Mouse (Mus musculus) adipocyte (in vitro differentiated cells): ENCODE results near the gene Slc45a1.

Experiments
- DNase-seq: peaks from one replicate; pipeline ENCODE4 v3.0.0-alpha.2; 2016; ENCODE audit warnings: low spot score

Gene Slc45a1

GRCm38 (mm10) chr4:150659926-150660610, 8.1 kb upstream of the Slc45a1 start:
- no peak for DNase-seq

DNA sequence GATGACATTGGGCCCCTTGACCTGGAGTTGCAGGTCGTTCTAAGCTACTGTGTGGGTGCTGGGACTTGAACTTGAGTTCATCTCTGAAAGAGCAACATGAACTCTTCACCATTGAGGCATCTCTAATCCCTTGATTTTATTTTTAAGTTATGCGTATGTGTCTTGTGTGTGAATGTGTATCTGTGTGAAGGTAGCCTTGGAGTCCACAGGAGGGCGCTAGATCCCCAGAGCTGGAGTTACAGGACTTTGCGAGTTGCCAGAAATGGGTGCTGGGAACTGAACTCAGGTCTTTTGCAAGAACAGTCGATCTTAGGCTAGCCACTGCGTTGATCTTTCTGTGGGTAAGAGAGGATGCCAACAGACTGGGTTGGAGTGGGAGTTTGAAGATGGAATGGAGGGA, 4.5 kb upstream of the Slc45a1 start:
- DNase-seq: peak; percentile 70

DNA sequence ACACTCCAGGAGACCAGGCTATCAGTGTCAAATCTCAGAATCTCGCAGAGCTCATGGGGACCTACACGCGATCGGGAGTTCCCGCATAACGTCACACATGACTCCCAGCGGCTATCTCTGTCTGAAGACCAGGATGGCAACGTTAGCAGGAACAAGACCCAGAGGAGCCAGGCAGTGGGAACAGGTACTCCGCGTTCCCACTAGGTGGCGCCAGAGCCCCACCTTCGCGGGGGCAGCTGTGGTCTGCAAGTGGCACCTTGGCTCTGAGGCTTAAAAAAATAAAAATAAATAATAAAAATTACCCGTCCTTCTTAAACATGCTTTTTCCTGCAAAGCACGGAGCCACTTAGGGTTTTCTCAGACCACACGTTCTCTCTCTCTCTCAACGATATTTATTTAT, 4.0 kb upstream of the Slc45a1 start:
- DNase-seq: peak; percentile 79

DNA sequence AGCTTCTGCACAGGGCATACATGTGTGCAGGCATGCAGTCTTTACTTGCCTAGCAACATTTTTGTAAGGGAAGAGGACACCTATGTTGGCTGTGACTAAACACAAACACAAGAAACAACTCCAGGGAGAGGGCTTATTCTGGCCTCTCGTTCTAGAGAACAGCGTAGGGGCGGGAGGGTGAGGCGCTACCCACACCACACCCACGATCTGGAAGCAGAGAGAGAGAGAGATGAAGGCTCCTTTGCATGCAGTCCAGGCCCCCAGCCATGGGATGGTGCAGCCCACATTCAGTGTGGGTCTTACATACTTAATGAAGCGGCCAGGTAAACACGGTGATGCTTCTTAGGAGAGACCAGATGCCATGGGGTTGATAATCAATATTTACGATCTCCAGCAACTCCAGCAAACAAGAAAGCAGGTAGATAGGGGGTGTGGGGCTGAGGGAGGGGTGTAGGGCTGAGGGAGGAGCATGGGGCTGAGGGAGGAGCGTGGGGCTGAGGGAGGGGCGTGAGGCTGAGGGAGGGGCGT, 1.2 kb upstream of the Slc45a1 start:
- DNase-seq: no peak

DNA sequence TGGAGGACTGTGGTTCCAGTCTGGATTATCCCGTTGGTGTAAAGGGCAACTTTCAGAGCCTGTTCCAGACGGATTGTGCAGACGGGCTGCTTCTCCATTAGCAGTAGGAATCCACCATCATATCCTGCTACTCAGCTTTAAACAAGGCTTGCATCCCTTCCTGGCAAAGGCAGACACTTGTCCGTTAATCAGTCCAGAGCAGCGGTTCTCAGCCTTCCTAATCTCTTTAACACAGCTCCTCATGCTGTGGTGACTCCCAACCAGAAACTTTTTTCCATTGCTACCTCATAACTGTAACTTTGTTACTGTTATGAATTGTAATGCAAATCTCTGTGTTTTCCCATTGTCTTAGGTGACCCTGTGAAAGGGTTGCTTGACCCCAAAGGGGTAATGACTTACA, 2.6 kb downstream of the Slc45a1 start:
- no peak for DNase-seq

GRCm38 (mm10) chr4:150644299-150644698, 7.7 kb downstream of the Slc45a1 start:
- DNase-seq: no peak

- DNase-seq: no peak
Observed at GRCm38 (mm10) chr4:150636635-150637034, 15.3 kb downstream of the Slc45a1 start.

DNA sequence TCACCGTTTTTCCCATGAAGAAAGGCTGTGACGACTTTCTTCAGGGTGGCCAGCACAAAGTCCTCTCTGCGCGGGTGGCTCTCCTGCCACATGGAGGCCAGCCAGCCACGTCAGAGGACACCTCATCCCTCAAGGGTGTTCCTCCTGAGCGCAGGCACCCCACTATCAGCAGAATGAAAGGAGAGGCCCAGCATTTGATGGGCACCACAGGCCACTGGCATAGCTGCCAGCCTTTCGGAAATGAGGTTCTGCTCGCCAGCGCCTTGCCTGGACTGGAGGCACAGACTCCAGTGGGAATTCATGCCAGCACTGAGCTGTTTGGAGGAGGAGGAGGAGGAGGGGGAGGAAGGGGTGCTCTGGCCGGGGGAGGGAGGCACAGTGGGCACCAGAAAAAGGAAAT, 16.4 kb downstream of the Slc45a1 start:
- DNase-seq: no peak

DNA sequence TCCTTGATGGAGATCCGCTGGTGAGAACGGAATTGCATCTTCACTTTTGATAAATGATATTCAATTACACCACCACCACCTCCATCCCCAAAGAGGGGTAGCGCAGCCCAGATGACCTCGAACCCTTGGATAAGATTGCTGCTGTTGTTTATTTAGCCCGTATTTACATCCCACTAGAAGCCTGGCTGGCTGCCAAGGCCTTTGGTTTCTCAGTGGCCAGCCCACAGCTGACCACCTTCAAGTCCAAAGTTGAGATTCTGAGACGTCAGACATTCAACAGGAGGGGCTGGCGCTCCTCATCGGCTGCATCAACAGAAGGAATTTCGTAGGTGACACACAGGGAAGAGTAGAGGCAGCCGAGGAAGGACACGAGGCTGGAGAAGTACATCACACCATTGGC, 22.7 kb downstream of the Slc45a1 start:
- no peak for DNase-seq

DNA sequence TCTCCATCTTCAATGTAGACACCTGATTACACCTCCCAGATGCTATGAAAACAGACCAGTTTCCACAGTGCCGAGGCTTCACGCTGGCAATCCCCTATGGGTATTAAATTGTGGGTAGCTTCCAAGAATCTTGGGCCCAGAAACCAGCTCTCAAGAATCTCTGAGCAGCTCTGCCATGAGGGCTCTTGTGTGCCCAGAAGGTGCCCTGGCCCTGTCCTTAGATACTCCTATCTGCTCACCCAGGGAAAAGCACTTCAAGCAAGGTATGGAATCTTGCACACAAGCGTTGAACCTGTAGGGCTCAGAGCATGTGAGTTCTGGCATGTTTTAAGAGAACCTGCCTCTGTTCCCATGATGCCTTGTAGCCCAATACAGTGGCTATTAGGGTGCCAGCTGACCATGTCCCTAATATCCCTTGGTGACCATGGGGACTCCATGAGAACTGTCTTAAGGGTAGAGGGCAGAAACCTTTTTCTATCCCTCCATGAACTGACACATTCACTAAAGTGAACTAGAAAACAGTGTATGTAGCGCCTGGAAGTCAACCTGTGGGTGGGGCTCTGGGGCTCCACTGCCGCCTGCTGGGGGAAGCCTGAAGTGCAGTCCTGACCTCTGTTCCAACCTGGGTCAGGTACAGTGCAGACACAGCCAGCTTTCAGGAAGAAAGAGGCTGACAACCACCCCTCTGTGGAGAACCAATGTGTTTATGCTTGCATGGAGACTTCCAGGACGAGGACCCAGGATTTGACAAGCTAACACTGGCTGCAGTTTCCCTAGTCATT, 25.8 kb downstream of the Slc45a1 start:
- peak; percentile 52 for DNase-seq

- peak; percentile 70 for DNase-seq
Observed at GRCm38 (mm10) chr4:150625425-150625824, 26.5 kb downstream of the Slc45a1 start.

DNA sequence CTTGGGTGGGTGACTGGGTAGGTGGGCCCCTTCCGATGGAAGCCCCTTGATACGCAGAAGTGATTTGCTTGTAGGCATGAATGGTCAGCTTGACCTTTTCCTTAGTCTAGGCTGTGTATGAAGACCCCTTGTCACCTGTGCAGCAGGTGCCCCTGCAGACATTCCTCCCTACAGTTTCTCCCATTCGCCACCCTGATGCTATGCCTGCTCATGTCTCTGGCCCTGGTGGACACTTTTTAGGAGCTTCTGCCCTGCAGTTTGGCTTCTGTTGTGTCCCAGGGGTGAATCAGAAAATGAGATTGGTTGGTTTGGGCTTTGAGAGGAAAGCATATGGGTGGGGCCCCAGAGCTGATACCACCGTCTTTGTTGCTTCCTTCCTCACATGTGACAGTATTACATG, 27.0 kb downstream of the Slc45a1 start:
- DNase-seq: no peak

DNA sequence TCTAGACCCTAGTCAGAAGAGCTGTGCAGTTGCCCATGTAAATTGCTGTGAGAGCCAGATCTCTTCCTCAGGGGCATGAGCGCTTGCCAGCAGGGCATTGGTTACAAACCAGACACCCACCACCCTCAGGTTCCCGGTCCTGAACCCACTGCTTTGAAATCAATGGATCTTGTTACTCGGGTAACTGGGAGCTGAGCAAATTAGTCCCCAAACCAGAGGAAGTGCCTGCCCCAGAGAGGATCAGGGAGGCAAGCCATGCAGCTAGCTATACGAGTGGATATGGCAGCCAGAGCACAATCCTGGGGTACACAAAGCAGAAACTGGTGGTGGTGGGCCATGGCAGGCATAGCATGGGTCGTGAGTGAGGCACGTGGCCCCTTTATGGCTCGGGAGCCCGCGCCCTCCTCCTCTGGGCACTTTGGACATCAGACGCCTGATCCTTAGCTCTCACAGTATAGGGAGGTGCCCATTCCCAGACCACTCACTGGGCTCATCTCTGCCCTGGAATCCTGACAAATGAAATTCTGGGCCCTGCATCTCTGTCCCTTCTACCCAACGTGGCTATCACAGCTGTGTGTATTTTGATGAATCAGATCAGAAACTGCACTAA, 27.7 kb downstream of the Slc45a1 start:
- DNase-seq: no peak

DNA sequence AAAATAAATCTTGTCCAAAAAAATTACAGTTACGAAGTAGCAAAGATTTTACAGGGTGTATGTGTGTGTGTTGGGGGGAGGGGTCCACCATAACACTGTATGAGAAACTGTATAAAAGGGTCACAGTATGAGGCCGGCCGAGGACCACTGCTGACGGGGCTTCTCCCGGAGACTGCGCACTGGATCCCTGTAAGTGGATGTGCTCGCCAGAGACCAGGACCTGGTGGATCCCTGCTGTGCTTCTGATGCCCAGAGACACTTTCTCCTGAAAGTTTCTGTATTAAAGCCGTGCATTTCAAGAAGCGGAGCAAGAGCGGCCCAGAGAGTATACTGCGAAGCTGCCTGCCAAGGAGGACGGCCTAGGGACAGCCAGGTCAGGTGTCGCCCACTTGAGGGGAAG, 29.3 kb downstream of the Slc45a1 start:
- no peak for DNase-seq

GRCm38 (mm10) chr4:150619011-150619410, 33.0 kb downstream of the Slc45a1 start:
- no peak for DNase-seq

- no peak for DNase-seq
Observed at GRCm38 (mm10) chr4:150616841-150617240, 35.1 kb downstream of the Slc45a1 start.

DNA sequence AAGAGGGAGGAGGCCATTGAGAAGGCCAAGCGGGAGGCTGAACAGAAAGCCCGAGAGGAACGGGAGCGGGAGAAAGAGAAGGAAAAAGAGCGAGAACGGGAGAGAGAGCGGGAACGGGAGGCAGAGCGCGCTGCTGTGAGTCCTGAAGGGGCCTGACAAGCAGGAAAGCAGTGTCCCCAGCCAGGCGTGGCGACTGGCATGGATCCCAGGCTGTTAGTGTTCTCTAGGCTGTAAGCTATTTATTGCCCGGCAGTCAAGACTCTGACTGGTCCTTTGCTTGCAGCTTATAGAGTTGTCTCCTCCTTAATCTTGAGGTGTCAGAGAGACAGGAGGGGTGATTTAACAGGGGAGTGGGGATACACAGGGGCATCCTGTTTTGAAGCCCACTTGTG, 35.9 kb downstream of the Slc45a1 start:
- DNase-seq: no peak

- no peak for DNase-seq
Observed at GRCm38 (mm10) chr4:150615251-150616028, 36.5 kb downstream of the Slc45a1 start.

GRCm38 (mm10) chr4:150613715-150614114, 38.3 kb downstream of the Slc45a1 start:
- DNase-seq: no peak

- no peak for DNase-seq
Observed at GRCm38 (mm10) chr4:150608670-150609069, 43.3 kb downstream of the Slc45a1 start.

GRCm38 (mm10) chr4:150606449-150607161, 45.4 kb downstream of the Slc45a1 start:
- DNase-seq: no peak

GRCm38 (mm10) chr4:150605804-150606203, 46.2 kb downstream of the Slc45a1 start:
- DNase-seq: no peak
